Mouse (Mus musculus) heart, adult 2 months (tissue): Measurements from ENCODE around the gene Tmprss9. TPM values are rescaled to one million over a fixed set of nuclear protein-coding genes. Genes with fewer than 3 reads are reported as not detected.

Experiments
- DNase-seq, 2 experiments: peaks; one replicate each; pipeline ENCODE4 v3.0.0; 2021
- H3K27ac ChIP-seq: fragments of 200-600 bp; 2 replicates; pipeline ENCODE4 v1.8.1; 2022
- H3K27me3 ChIP-seq: fragments of 200-500 bp; 2 replicates; pipeline ENCODE4 v1.6.1; 2012; ENCODE audit warnings: mild to moderate bottlenecking, low read length, inconsistent platforms, mixed read lengths; ENCODE audit not compliant: control insufficient read depth, insufficient read depth
- H3K36me3 ChIP-seq: fragments of 200-500 bp; 2 replicates; pipeline ENCODE4 v1.6.1; 2012; ENCODE audit warnings: low read length, inconsistent platforms; ENCODE audit not compliant: control insufficient read depth, insufficient read depth
- H3K4me1 ChIP-seq: fragments of 200-500 bp; 2 replicates; pipeline ENCODE4 v1.6.1; 2011; ENCODE audit warnings: low read length; ENCODE audit not compliant: control insufficient read depth, insufficient read depth
- H3K4me3 ChIP-seq: fragments of 200-600 bp; 2 replicates; pipeline ENCODE4 v1.8.1; 2022
- H3K79me2 ChIP-seq: fragments of 200-500 bp; replicated peaks from 2 replicates; pipeline ENCODE4 v1.6.1; 2012; ENCODE audit warnings: mild to moderate bottlenecking, inconsistent platforms, low read length, moderate library complexity, mixed read lengths; ENCODE audit not compliant: control insufficient read depth, insufficient read depth
- H3K9ac ChIP-seq: fragments of 200-500 bp; 2 replicates; pipeline ENCODE4 v1.6.1; 2012; ENCODE audit warnings: low read depth, mild to moderate bottlenecking, control low read depth, inconsistent platforms, low read length, mixed read lengths
- CTCF ChIP-seq: fragments of 200-600 bp; IDR thresholded peaks from 2 replicates; pipeline ENCODE4 v1.8.1; 2022; ENCODE audit warnings: antibody characterized with exemption, mild to moderate bottlenecking, moderate library complexity
- EP300 ChIP-seq: fragments of 200-500 bp; IDR thresholded peaks from 2 replicates; pipeline ENCODE4 v1.6.1; 2011; ENCODE audit warnings: low read depth, low read length, control low read depth; ENCODE audit not compliant: insufficient read depth
- POLR2A ChIP-seq: fragments of 200-500 bp; IDR thresholded peaks from 2 replicates; pipeline ENCODE4 v1.6.1; 2011; ENCODE audit warnings: mild to moderate bottlenecking, low read depth, low read length, control low read depth; ENCODE audit not compliant: insufficient read depth
- WGBS: fragments of 180-500 bp; shearing (Covaris S2); methylation state at CpG from one replicate; pipeline ENCODE4 v1.1.7; 2018; 5-methylcytosine and 5-hydroxymethylcytosine counted together
- intact Hi-C: fragments of 180-260 bp; cut with DNase I; formaldehyde crosslinking; loops from one replicate; pipeline ENCODE4 v1.15.1; 2025
- polyA plus RNA-seq: library from polyadenylated mRNA; depleted of rRNA; stranded (reverse); fragments of >200 nt; gene quantifications from 2 replicates; pipeline ENCODE4 v1.2.3, GENCODE M21; 2012
- total RNA-seq, 2 experiments: library from RNA; stranded (reverse); gene quantifications; 2 replicates each; pipeline ENCODE4 v1.2.3; 2021

Tmprss9 gene
- total and polyA plus RNA-seq, 3 experiments = 0.02 TPM; not detected in 2

DNA sequence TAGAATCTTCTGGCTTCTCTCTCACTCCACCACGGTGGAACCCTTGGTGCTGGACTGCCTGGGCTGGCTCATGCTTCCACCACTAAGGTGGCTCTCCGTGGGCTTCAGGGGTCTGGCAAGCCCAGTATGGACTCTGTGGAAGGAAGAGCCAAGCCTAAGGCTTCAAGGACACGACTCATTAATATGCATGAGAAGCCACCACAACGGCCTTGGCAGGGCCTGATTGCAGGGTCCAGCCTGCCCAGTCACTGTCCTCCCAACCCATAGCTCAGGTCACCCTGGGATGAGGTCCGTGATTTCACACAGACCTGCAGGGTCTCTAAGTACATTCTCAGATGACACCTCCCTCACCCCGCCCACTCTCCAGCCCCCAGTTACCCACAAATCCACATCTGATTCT is 31.8 kb upstream of the Tmprss9 start:
- H3K27me3 ChIP-seq = no peaks in the 10 kb centered on the region

GRCm38 (mm10) chr10:80841685-80842084 is 30.0 kb upstream of the Tmprss9 start:
- Histone ChIP-seq H3K36me3 (no peaks in the 10 kb centered on the region), H3K79me2 (no peaks in the 10 kb centered on the region), H3K27ac (no peak overlapping the region), H3K27me3 (no peaks in the 10 kb centered on the region), H3K4me3 (no peak overlapping the region), H3K4me1 (no peaks in the 10 kb centered on the region; the same call in 1 of the 2 replicates), H3K9ac (no peak overlapping the region)
- TF ChIP-seq POLR2A (no peak), CTCF (no peak), EP300 (no peak)
- DNase-seq = no peak
- 92% methylated on average over 2 of the region's 2 CpGs for WGBS
- intact Hi-C loops = no loop called here

More for the DNA sequence above, 31.8 kb upstream of the Tmprss9 start:
- Histone ChIP-seq H3K79me2 (no peaks in the 10 kb centered on the region), H3K9ac (no peak overlapping the region), H3K36me3 (no peaks in the 10 kb centered on the region), H3K4me1 (no peaks in the 10 kb centered on the region; the same call in 1 of the 2 replicates), H3K27ac (no peak overlapping the region), H3K4me3 (no peak overlapping the region)
- intact Hi-C loops = no loop called here
- 69% methylated on average over 6 of the region's 6 CpGs for WGBS
- no peak for DNase-seq
- no peak for TF ChIP-seq EP300
- TF ChIP-seq POLR2A = no peak
- no peak for TF ChIP-seq CTCF

DNA sequence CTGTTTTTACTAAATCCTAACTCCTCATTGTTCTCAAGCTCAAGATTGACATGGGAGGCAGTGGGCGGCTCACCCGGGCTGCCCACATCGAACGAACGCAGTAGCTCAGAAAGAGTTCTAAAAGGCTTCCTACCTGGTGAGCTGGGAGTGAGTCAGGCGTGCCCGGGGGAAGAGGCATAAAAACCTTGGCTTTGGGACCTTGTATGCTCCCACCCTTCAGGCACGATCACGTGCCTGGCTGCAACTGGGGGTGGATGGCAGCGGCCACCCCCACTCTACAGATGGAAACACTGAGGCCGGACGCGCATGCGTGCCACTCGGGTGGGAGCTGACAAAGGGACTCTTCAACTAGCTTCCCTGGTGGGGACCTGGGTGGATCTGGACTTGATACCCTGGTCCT is 29.3 kb upstream of the Tmprss9 start:
- intact Hi-C loops = no loop called here
- H3K36me3 ChIP-seq = no peaks in the 10 kb centered on the region
- no peaks in the 10 kb centered on the region for H3K79me2 ChIP-seq
- H3K27me3 ChIP-seq = no peaks in the 10 kb centered on the region
- no peak overlapping the region for H3K27ac ChIP-seq
- H3K4me1 ChIP-seq = no peaks in the 10 kb centered on the region; the same call in 1 of the 2 replicates
- H3K4me3 ChIP-seq = no peak overlapping the region
- no peak overlapping the region for H3K9ac ChIP-seq
- no peak for DNase-seq
- TF ChIP-seq EP300 = no peak
- TF ChIP-seq CTCF = no peak
- no peak for TF ChIP-seq POLR2A
- WGBS = 79% methylated on average over 15 of the region's 15 CpGs

DNA sequence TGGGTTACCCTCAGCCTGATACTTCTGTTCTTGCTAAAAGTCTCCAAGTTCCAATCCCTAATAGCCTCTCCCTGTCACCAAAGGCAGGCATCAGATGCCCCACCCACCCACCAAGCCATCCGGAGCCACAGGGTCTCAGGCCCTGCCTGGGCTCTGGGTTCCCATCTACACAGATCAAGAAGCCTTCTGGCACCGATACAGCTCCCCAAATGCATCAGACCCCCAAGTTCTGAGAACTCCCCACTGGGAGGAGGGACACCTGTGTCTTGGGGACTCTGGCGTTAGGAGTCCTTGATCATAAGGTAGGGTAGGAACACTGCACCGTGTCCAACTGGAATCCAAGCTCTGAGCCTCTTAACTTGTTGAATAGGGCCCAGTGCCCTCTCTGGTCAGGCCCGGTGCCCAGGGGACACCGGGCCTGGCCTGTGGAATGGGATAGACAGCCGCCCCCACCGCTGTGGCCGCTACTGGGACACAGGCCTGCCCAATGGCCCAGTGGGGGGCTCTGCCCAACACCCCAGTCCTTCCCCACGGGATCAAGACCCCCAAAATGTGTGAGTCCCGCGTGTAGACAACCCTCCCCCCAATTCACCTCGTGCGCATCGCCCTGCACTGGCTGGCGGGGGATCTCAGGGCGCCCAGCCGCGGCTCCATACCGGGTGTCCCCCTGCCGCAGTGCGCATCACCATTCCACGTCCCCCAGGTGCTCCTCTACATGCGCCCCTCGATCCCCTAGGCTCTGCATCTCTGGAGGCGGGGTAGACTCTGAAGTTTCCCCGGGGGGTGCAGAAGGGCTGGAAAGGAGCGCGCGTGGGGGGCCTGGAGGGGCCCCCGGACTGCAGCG is 28.3 kb upstream of the Tmprss9 start:
- H3K27me3 ChIP-seq = no peaks in the 10 kb centered on the region
- H3K36me3 ChIP-seq = no peaks in the 10 kb centered on the region
- intact Hi-C loops = no loop called here
- peak overlapping the region; percentile 35 for H3K4me3 ChIP-seq
- TF ChIP-seq CTCF (no peak), EP300 (no peak), POLR2A (no peak)
- 12% methylated on average over 31 of the region's 32 CpGs for WGBS
- DNase-seq = no peak
- peak overlapping the region; percentile 42 for H3K9ac ChIP-seq
- no peaks in the 10 kb centered on the region for H3K79me2 ChIP-seq
- H3K4me1 ChIP-seq = no peaks in the 10 kb centered on the region
- no peak overlapping the region for H3K27ac ChIP-seq

GRCm38 (mm10) chr10:80843931-80844547 is 27.6 kb upstream of the Tmprss9 start, which contains the start of gene Lingo3:
Gene Lingo3, minus strand, starts transcription at chr10:80844039.
- 6% methylated on average over 51 of the region's 51 CpGs for whole genome bisulfite sequencing
- TF ChIP-seq EP300 (no peak), CTCF (no peak), POLR2A (no peak)
- H3K4me3 ChIP-seq = peak within 1 kb of the TSS; percentile 35
- H3K27ac ChIP-seq = no peak within 1 kb of the TSS; the same call in 1 of the 2 replicates
- H3K36me3 ChIP-seq = no peaks in the 10 kb centered on the region
- H3K4me1 ChIP-seq = no peaks in the 10 kb centered on the region; the same call in 1 of the 2 replicates
- H3K79me2 ChIP-seq = no peaks in the 10 kb centered on the region
- peak within 1 kb of the TSS; percentile 42 for H3K9ac ChIP-seq
- peak in 1 of 2 experiments; percentile 40 for DNase-seq
- intact Hi-C loops = no loop called here
- H3K27me3 ChIP-seq = no peaks in the 10 kb centered on the region
